Mouse (Mus musculus): ENCODE data around the gene Pacrg. TPM values are rescaled to one million over a fixed set of nuclear protein-coding genes. Genes with fewer than 3 reads are reported as not detected.

Gene Pacrg
- polyA plus RNA-seq, 1 experiment from 2014 or later: 9.2 TPM

GRCm38 (mm10) chr17:10372001-10372785 lies 467.9 kb downstream of the Pacrg start:
- Histone ChIP-seq H3K27me3 (ENCODE audit: control insufficient read depth, insufficient read depth, low read length) (no peaks in the 10 kb centered on the region), H3K4me3 (replicated peaks; ENCODE audit: low read depth, low read length) (no peak overlapping the region), H3K4me2 (ENCODE audit: low read length) (no peak overlapping the region), H3K27ac (replicated peaks; ENCODE audit: low read depth, low read length) (no peak overlapping the region), H3K36me3 (ENCODE audit: control insufficient read depth, insufficient read depth, low read length) (no peaks in the 10 kb centered on the region), H3K9ac (replicated peaks; ENCODE audit: low read length) (no peak overlapping the region), H3K9me3 (ENCODE audit: control insufficient read depth, low read length) (no peaks in the 10 kb centered on the region), H3K4me1 (ENCODE audit: control insufficient read depth, insufficient read depth, low read length) (0 out of 2 replicates have a peak, but pooled peaks cover 8% of the 10 kb centered on the region)
- no peak for DNase-seq
- ATAC-seq (ENCODE audit: low FRiP score, low TSS enrichment): no peak
- 75% methylated on average over 18 of the region's 18 CpGs for WGBS

DNA sequence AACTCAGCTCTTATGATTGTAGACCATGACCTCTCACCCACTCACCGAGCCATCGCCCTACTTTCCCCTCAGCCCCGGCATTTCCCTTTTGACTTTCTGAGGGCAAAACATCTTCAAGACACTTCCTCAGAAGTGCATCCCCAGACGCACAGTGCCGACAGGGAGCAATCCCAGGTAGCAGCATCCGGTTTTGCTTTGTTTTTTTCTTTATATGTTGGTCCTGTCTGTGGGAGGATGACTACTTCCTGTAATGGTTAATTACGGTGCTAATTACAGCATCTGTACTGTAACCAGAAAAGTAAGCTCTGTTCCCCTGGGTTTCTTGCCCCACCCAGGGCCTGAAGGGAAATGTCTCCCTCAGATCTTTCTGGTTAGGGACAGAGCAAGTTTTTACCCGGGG lies 468.6 kb downstream of the Pacrg start:
- Histone ChIP-seq H3K4me2 (ENCODE audit: low read length) (no peak overlapping the region), H3K27ac (replicated peaks; ENCODE audit: low read depth, low read length) (no peak overlapping the region), H3K9ac (replicated peaks; ENCODE audit: low read length) (no peak overlapping the region), H3K9me3 (ENCODE audit: control insufficient read depth, low read length) (no peaks in the 10 kb centered on the region), H3K27me3 (ENCODE audit: control insufficient read depth, insufficient read depth, low read length) (no peaks in the 10 kb centered on the region), H3K4me3 (replicated peaks; ENCODE audit: low read depth, low read length) (no peak overlapping the region), H3K4me1 (ENCODE audit: control insufficient read depth, insufficient read depth, low read length) (0 out of 2 replicates have a peak, but pooled peaks cover 8% of the 10 kb centered on the region), H3K36me3 (ENCODE audit: control insufficient read depth, insufficient read depth, low read length) (no peaks in the 10 kb centered on the region)
- DNase-seq (no peak), ATAC-seq (ENCODE audit: low FRiP score, low TSS enrichment) (no peak)
- WGBS: 83% methylated on average over 8 of the region's 8 CpGs

GRCm38 (mm10) chr17:10370660-10371130 lies 469.4 kb downstream of the Pacrg start:
- WGBS: 70% methylated on average over 8 of the region's 8 CpGs
- Histone ChIP-seq H3K36me3 (ENCODE audit: control insufficient read depth, insufficient read depth, low read length) (no peaks in the 10 kb centered on the region), H3K27ac (replicated peaks; ENCODE audit: low read depth, low read length) (0 out of 2 replicates have a peak overlapping the region, but pooled peaks have one; percentile 22), H3K27me3 (ENCODE audit: control insufficient read depth, insufficient read depth, low read length) (no peaks in the 10 kb centered on the region), H3K4me3 (replicated peaks; ENCODE audit: low read depth, low read length) (no peak overlapping the region), H3K4me1 (ENCODE audit: control insufficient read depth, insufficient read depth, low read length) (0 out of 2 replicates have a peak, but pooled peaks cover 8% of the 10 kb centered on the region), H3K4me2 (ENCODE audit: low read length) (no peak overlapping the region), H3K9me3 (ENCODE audit: control insufficient read depth, low read length) (no peaks in the 10 kb centered on the region), H3K9ac (replicated peaks; ENCODE audit: low read length) (no peak overlapping the region)
- DNase-seq (no peak), ATAC-seq (ENCODE audit: low FRiP score, low TSS enrichment) (no peak)

- Histone ChIP-seq H3K4me1 (ENCODE audit: control insufficient read depth, insufficient read depth, low read length) (0 out of 2 replicates have a peak, but pooled peaks cover 8% of the 10 kb centered on the region), H3K4me3 (replicated peaks; ENCODE audit: low read depth, low read length) (no peak overlapping the region), H3K27me3 (ENCODE audit: control insufficient read depth, insufficient read depth, low read length) (no peaks in the 10 kb centered on the region), H3K4me2 (ENCODE audit: low read length) (no peak overlapping the region), H3K36me3 (ENCODE audit: control insufficient read depth, insufficient read depth, low read length) (no peaks in the 10 kb centered on the region), H3K9me3 (ENCODE audit: control insufficient read depth, low read length) (no peaks in the 10 kb centered on the region), H3K27ac (replicated peaks; ENCODE audit: low read depth, low read length) (no peak overlapping the region), H3K9ac (replicated peaks; ENCODE audit: low read length) (no peak overlapping the region)
- WGBS: 84% methylated on average over 13 of the region's 13 CpGs
- ATAC-seq (ENCODE audit: low FRiP score, low TSS enrichment) (no peak), DNase-seq (no peak)
Observed at GRCm38 (mm10) chr17:10369961-10370659, 470.0 kb downstream of the Pacrg start.

GRCm38 (mm10) chr17:10367044-10367443 lies 473.1 kb downstream of the Pacrg start:
- no peak overlapping the region for H3K9ac ChIP-seq (replicated peaks; ENCODE audit: low read length)
- H3K27me3 ChIP-seq (ENCODE audit: control insufficient read depth, insufficient read depth, low read length): no peaks in the 10 kb centered on the region
- no peak overlapping the region for H3K27ac ChIP-seq (replicated peaks; ENCODE audit: low read depth, low read length)
- H3K4me3 ChIP-seq (replicated peaks; ENCODE audit: low read depth, low read length): no peak overlapping the region
- H3K36me3 ChIP-seq (ENCODE audit: control insufficient read depth, insufficient read depth, low read length): no peaks in the 10 kb centered on the region
- no peaks in the 10 kb centered on the region for H3K4me1 ChIP-seq (ENCODE audit: control insufficient read depth, insufficient read depth, low read length)
- ATAC-seq (ENCODE audit: low FRiP score, low TSS enrichment) (no peak), DNase-seq (no peak)
- H3K9me3 ChIP-seq (ENCODE audit: control insufficient read depth, low read length): no peaks in the 10 kb centered on the region
- 90% methylated on average over 5 of the region's 5 CpGs for WGBS
- H3K4me2 ChIP-seq (ENCODE audit: low read length): no peak overlapping the region

GRCm38 (mm10) chr17:10366577-10366976 lies 473.5 kb downstream of the Pacrg start:
- no peaks in the 10 kb centered on the region for H3K27me3 ChIP-seq (ENCODE audit: control insufficient read depth, insufficient read depth, low read length)
- no peak overlapping the region for H3K9ac ChIP-seq (replicated peaks; ENCODE audit: low read length)
- no peak overlapping the region for H3K4me2 ChIP-seq (ENCODE audit: low read length)
- DNase-seq: no peak
- H3K36me3 ChIP-seq (ENCODE audit: control insufficient read depth, insufficient read depth, low read length): no peaks in the 10 kb centered on the region
- no peaks in the 10 kb centered on the region for H3K9me3 ChIP-seq (ENCODE audit: control insufficient read depth, low read length)
- no peak for ATAC-seq (ENCODE audit: low FRiP score, low TSS enrichment)
- 92% methylated on average over 4 of the region's 4 CpGs for WGBS
- no peak overlapping the region for H3K27ac ChIP-seq (replicated peaks; ENCODE audit: low read depth, low read length)
- no peak overlapping the region for H3K4me3 ChIP-seq (replicated peaks; ENCODE audit: low read depth, low read length)
- no peaks in the 10 kb centered on the region for H3K4me1 ChIP-seq (ENCODE audit: control insufficient read depth, insufficient read depth, low read length)

DNA sequence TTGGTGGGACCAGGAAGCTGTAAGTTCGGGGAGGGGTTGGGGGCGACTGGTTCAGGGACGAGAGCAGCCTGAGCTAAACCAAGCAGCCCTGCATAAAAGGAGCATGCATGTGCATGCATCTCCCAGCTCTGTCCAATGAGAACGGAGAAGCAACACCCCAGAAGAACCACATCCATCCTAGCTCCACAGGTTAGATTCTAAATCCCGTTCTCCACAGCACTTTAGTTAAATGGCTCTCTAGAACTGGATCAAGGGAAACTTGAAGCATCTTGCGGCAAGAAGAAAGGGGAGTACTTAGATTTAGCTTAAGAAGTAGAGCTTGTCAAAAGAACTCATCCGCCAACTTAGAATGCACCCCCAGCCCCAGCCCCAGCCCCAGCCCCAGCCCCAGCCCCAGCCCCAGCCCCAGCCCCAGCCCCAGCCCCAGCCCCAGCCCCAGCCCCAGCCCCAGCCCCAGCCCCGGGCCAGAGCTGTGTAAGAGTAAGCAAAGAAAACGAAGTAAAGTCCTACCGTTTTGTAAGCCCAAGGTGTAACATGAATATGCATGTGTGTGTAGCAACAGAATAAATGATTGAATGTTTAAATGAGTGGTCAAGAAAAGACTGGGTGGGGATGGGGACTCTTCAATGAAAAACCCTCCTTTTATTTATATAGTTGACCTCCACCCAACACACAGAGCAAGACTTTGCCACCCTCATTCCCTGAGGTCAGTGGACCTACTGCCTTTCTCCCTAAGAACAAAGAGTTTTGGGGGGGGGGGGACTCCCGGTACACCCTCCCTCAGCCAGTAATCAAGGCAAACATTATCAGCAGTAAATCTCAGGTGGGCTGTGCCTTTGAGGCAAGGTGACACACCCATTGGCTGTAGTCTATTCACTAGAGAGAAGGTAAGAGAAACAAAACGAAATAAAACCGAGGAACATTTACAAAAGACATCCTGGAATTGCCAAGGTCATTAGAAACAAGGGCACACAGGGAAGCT lies 474.3 kb downstream of the Pacrg start:
- H3K27ac ChIP-seq (replicated peaks; ENCODE audit: low read depth, low read length): no peak overlapping the region
- H3K4me3 ChIP-seq (replicated peaks; ENCODE audit: low read depth, low read length): no peak overlapping the region
- H3K27me3 ChIP-seq (ENCODE audit: control insufficient read depth, insufficient read depth, low read length): no peaks in the 10 kb centered on the region
- H3K9me3 ChIP-seq (ENCODE audit: control insufficient read depth, low read length): no peaks in the 10 kb centered on the region
- no peaks in the 10 kb centered on the region for H3K36me3 ChIP-seq (ENCODE audit: control insufficient read depth, insufficient read depth, low read length)
- ATAC-seq (ENCODE audit: low FRiP score, low TSS enrichment): no peak
- no peak for DNase-seq
- H3K4me2 ChIP-seq (ENCODE audit: low read length): no peak overlapping the region
- no peak overlapping the region for H3K9ac ChIP-seq (replicated peaks; ENCODE audit: low read length)
- 58% methylated on average over 13 of the region's 13 CpGs for WGBS
- H3K4me1 ChIP-seq (ENCODE audit: control insufficient read depth, insufficient read depth, low read length): no peaks in the 10 kb centered on the region

GRCm38 (mm10) chr17:10363151-10363550 lies 477.0 kb downstream of the Pacrg start:
- Histone ChIP-seq H3K9ac (replicated peaks; ENCODE audit: low read length) (no peak overlapping the region), H3K4me3 (replicated peaks; ENCODE audit: low read depth, low read length) (no peak overlapping the region), H3K27me3 (ENCODE audit: control insufficient read depth, insufficient read depth, low read length) (no peaks in the 10 kb centered on the region), H3K4me2 (ENCODE audit: low read length) (no peak overlapping the region), H3K27ac (replicated peaks; ENCODE audit: low read depth, low read length) (no peak overlapping the region), H3K9me3 (ENCODE audit: control insufficient read depth, low read length) (no peaks in the 10 kb centered on the region), H3K36me3 (ENCODE audit: control insufficient read depth, insufficient read depth, low read length) (no peaks in the 10 kb centered on the region), H3K4me1 (ENCODE audit: control insufficient read depth, insufficient read depth, low read length) (no peaks in the 10 kb centered on the region)
- WGBS: 97% methylated on average over 3 of the region's 3 CpGs
- DNase-seq (no peak), ATAC-seq (ENCODE audit: low FRiP score, low TSS enrichment) (no peak)
